Mouse (Mus musculus) forebrain, embryonic 16.5 days (tissue): Measurements from ENCODE around the gene Mfsd2a. TPM values are rescaled to one million over a fixed set of nuclear protein-coding genes. Genes with fewer than 3 reads are reported as not detected.

Source experiments
- ATAC-seq: fragments of 200-750 bp; cut with Nextera tagmentation; 2 replicates; pipeline ENCODE4 v1.8.0; 2017; ENCODE audit warnings: mild to moderate bottlenecking, moderate library complexity
- H3K27ac ChIP-seq: fragments of 300-500 bp; sonication (generic); 2 replicates; pipeline ENCODE4 v1.5.1; 2014; ENCODE audit warnings: low read length, control low read depth
- H3K27me3 ChIP-seq: fragments of 300-500 bp; sonication (generic); replicated peaks from 2 replicates; pipeline ENCODE4 v1.6.1; 2014; ENCODE audit warnings: low read length; ENCODE audit not compliant: control insufficient read depth, insufficient read depth
- H3K36me3 ChIP-seq: fragments of 300-500 bp; sonication (generic); 2 replicates; pipeline ENCODE4 v1.6.1; 2014; ENCODE audit not compliant: control insufficient read depth, insufficient read depth
- H3K4me1 ChIP-seq: fragments of 300-500 bp; sonication (generic); replicated peaks from 2 replicates; pipeline ENCODE4 v1.6.1; 2014; ENCODE audit warnings: low read length; ENCODE audit not compliant: control insufficient read depth, insufficient read depth
- H3K4me2 ChIP-seq: fragments of 300-500 bp; sonication (generic); 2 replicates; pipeline ENCODE4 v1.6.1; 2014; ENCODE audit warnings: mild to moderate bottlenecking, low read length, control low read depth
- H3K4me3 ChIP-seq: fragments of 300-500 bp; sonication (generic); replicated peaks from 2 replicates; pipeline ENCODE4 v1.5.1; 2014; ENCODE audit warnings: mild to moderate bottlenecking, low read length, control low read depth
- H3K9ac ChIP-seq: fragments of 300-500 bp; sonication (generic); replicated peaks from 2 replicates; pipeline ENCODE4 v1.6.1; 2014; ENCODE audit warnings: low read depth, low read length, control low read depth
- H3K9me3 ChIP-seq: fragments of 300-500 bp; sonication (generic); 2 replicates; pipeline ENCODE4 v1.6.1; 2016; ENCODE audit warnings: low read length; ENCODE audit not compliant: control insufficient read depth
- WGBS: fragments of 180-500 bp; shearing (Covaris S2); extraction: QIAGEN DNeasy Blood & Tissue Kit; methylation state at CpG from one replicate; pipeline ENCODE4 v1.1.7; 2014; 5-methylcytosine and 5-hydroxymethylcytosine counted together
- polyA plus RNA-seq: library from polyadenylated mRNA; unstranded; fragments of >200 nt; fragmentation: Nextera tagmentation; extraction: Ambion mirVana; gene quantifications from 2 replicates; pipeline ENCODE4 v1.2.1, GENCODE M21; 2015

Mfsd2a gene
- polyA plus RNA-seq, 1 experiment from 2014 or later: 34.3 TPM

GRCm38 (mm10) chr4:122981238-122981637 is 20.2 kb upstream of the Mfsd2a start:
- Histone ChIP-seq H3K9me3 (no peaks in the 10 kb centered on the region), H3K27ac (no peak overlapping the region), H3K4me1 (peaks cover 7% of the 10 kb centered on the region; the same call in 1 of the 2 replicates), H3K9ac (no peak overlapping the region), H3K4me3 (no peak overlapping the region), H3K27me3 (peaks cover 5% of the 10 kb centered on the region; the same call in 1 of the 2 replicates), H3K4me2 (no peak overlapping the region), H3K36me3 (no peaks in the 10 kb centered on the region)
- 94% methylated on average over 7 of the region's 7 CpGs for WGBS
- no peak for ATAC-seq

GRCm38 (mm10) chr4:122980684-122981083 is 19.7 kb upstream of the Mfsd2a start:
- H3K27ac ChIP-seq: no peak overlapping the region
- peaks cover 7% of the 10 kb centered on the region; the same call in 1 of the 2 replicates for H3K4me1 ChIP-seq
- H3K4me3 ChIP-seq: no peak overlapping the region
- H3K9ac ChIP-seq: no peak overlapping the region
- H3K4me2 ChIP-seq: no peak overlapping the region
- peaks cover 2% of the 10 kb centered on the region; the same call in 1 of the 2 replicates for H3K27me3 ChIP-seq
- 80% methylated on average over 2 of the region's 2 CpGs for WGBS
- ATAC-seq: no peak
- H3K9me3 ChIP-seq: no peaks in the 10 kb centered on the region
- no peaks in the 10 kb centered on the region for H3K36me3 ChIP-seq

GRCm38 (mm10) chr4:122979826-122980225 is 18.8 kb upstream of the Mfsd2a start:
- no peak overlapping the region for H3K9ac ChIP-seq
- H3K4me2 ChIP-seq: no peak overlapping the region
- 75% methylated on average over 3 of the region's 3 CpGs for WGBS
- peaks cover 7% of the 10 kb centered on the region; the same call in 1 of the 2 replicates for H3K4me1 ChIP-seq
- H3K36me3 ChIP-seq: no peaks in the 10 kb centered on the region
- peaks cover 2% of the 10 kb centered on the region; the same call in 1 of the 2 replicates for H3K27me3 ChIP-seq
- no peak overlapping the region for H3K4me3 ChIP-seq
- no peaks in the 10 kb centered on the region for H3K9me3 ChIP-seq
- no peak overlapping the region for H3K27ac ChIP-seq
- ATAC-seq: no peak

GRCm38 (mm10) chr4:122978850-122979249 is 17.9 kb upstream of the Mfsd2a start:
- no peaks in the 10 kb centered on the region for H3K36me3 ChIP-seq
- H3K4me2 ChIP-seq: no peak overlapping the region
- H3K4me1 ChIP-seq: peaks cover 7% of the 10 kb centered on the region; the same call in 1 of the 2 replicates
- H3K9ac ChIP-seq: no peak overlapping the region
- H3K27ac ChIP-seq: no peak overlapping the region
- H3K27me3 ChIP-seq: 0 out of 2 replicates have a peak, but pooled peaks cover 2% of the 10 kb centered on the region
- ATAC-seq: no peak
- WGBS: 91% methylated on average over 2 of the region's 2 CpGs
- H3K4me3 ChIP-seq: no peak overlapping the region
- no peaks in the 10 kb centered on the region for H3K9me3 ChIP-seq

- no peaks in the 10 kb centered on the region for H3K4me1 ChIP-seq
- H3K36me3 ChIP-seq: no peaks in the 10 kb centered on the region
- ATAC-seq: no peak
- H3K4me2 ChIP-seq: no peak overlapping the region
- 0 out of 2 replicates have a peak, but pooled peaks cover 1% of the 10 kb centered on the region for H3K27me3 ChIP-seq
- WGBS: 64% methylated on average over 4 of the region's 4 CpGs
- no peak overlapping the region for H3K27ac ChIP-seq
- H3K9ac ChIP-seq: no peak overlapping the region
- H3K4me3 ChIP-seq: no peak overlapping the region
- H3K9me3 ChIP-seq: no peaks in the 10 kb centered on the region
Observed at GRCm38 (mm10) chr4:122976885-122977284, 15.9 kb upstream of the Mfsd2a start.

GRCm38 (mm10) chr4:122974976-122975520 is 14.1 kb upstream of the Mfsd2a start:
- Histone ChIP-seq H3K4me1 (no peaks in the 10 kb centered on the region), H3K9ac (no peak overlapping the region), H3K27ac (no peak overlapping the region), H3K4me3 (no peak overlapping the region), H3K9me3 (no peaks in the 10 kb centered on the region), H3K27me3 (no peaks in the 10 kb centered on the region), H3K4me2 (no peak overlapping the region), H3K36me3 (no peaks in the 10 kb centered on the region)
- 95% methylated on average over 5 of the region's 5 CpGs for WGBS
- no peak for ATAC-seq

- no peaks in the 10 kb centered on the region for H3K36me3 ChIP-seq
- no peaks in the 10 kb centered on the region for H3K9me3 ChIP-seq
- H3K27me3 ChIP-seq: no peaks in the 10 kb centered on the region
- 64% methylated on average over 8 of the region's 8 CpGs for WGBS
- no peak overlapping the region for H3K27ac ChIP-seq
- ATAC-seq: no peak
- no peak overlapping the region for H3K9ac ChIP-seq
- H3K4me1 ChIP-seq: no peaks in the 10 kb centered on the region
- no peak overlapping the region for H3K4me2 ChIP-seq
- no peak overlapping the region for H3K4me3 ChIP-seq
Observed at GRCm38 (mm10) chr4:122972056-122972455, 11.1 kb upstream of the Mfsd2a start.

- no peak for ATAC-seq
- Histone ChIP-seq H3K4me1 (no peaks in the 10 kb centered on the region), H3K36me3 (no peaks in the 10 kb centered on the region), H3K4me3 (no peak overlapping the region), H3K27ac (no peak overlapping the region), H3K9ac (no peak overlapping the region), H3K9me3 (no peaks in the 10 kb centered on the region), H3K27me3 (no peaks in the 10 kb centered on the region), H3K4me2 (no peak overlapping the region)
- WGBS: 87% methylated on average over 4 of the region's 4 CpGs
Observed at GRCm38 (mm10) chr4:122971646-122972045, 10.7 kb upstream of the Mfsd2a start.

- Histone ChIP-seq H3K27ac (no peak overlapping the region), H3K36me3 (no peaks in the 10 kb centered on the region), H3K27me3 (no peaks in the 10 kb centered on the region), H3K4me1 (no peaks in the 10 kb centered on the region), H3K4me3 (no peak overlapping the region), H3K9me3 (no peaks in the 10 kb centered on the region), H3K4me2 (no peak overlapping the region), H3K9ac (no peak overlapping the region)
- no peak for ATAC-seq
- whole genome bisulfite sequencing: 83% methylated on average over 4 of the region's 4 CpGs
Observed at GRCm38 (mm10) chr4:122971191-122971590, 10.2 kb upstream of the Mfsd2a start.

- Histone ChIP-seq H3K9me3 (no peaks in the 10 kb centered on the region), H3K27ac (no peak overlapping the region), H3K4me2 (no peak overlapping the region), H3K27me3 (no peaks in the 10 kb centered on the region), H3K4me3 (no peak overlapping the region), H3K4me1 (no peaks in the 10 kb centered on the region), H3K36me3 (no peaks in the 10 kb centered on the region), H3K9ac (no peak overlapping the region)
- no peak for ATAC-seq
- WGBS: 83% methylated on average over 4 of the region's 4 CpGs
Observed at GRCm38 (mm10) chr4:122968106-122968505, 7.1 kb upstream of the Mfsd2a start.
